Comparison of ENCODE assay signal across 25 mouse cellular contexts in the genomic region with DNA sequence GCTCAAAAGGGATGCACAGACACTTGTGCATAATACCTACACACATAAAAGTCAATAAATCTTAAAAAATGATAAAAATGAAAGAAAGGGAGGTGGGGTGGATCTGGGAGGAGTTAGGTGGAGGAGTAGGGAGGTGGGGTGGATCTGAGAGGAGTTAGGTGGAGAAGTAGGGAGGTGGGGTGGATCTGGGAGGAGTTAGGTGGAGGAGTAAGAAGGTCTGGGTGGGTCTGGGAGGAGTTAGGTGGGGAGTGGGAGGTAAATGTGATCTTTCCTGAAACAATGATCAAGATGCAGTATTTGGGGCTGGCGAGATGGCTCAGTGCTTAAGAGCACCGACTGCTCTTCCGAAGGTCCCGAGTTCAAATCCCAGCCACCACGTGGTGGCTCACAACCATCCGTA. TPM values are rescaled to one million over a fixed set of nuclear protein-coding genes. Genes with fewer than 3 reads are reported as not detected.
DNase-seq lines count a peak whose midpoint lies in the region; ATAC-seq and TF ChIP-seq lines count a peak whose summit lies in the region.
"Had no signal": no experiment of that assay in that cellular context is flagged by ENCODE, and none has a peak within 500 bp of the region (broad histone marks: within the 10 kb centered on the region; RNA-seq: fewer than 3 reads in every experiment).

No protein-coding gene starts in this region.

- no peak for TF ChIP-seq CTCF in E14TG2a.4 (conservative IDR thresholded peaks at IDR 0.05; ENCODE audit: low read length)
- no peak for TF ChIP-seq CTCF in hindbrain, postnatal 0 days (IDR thresholded peaks at IDR 0.05; ENCODE audit: low read depth)

- no peak overlapping the region for H3K4me3 ChIP-seq in forebrain, embryonic 12.5 days (replicated peaks)
- H3K4me3 ChIP-seq in forebrain, embryonic 11.5 days (ENCODE audit: low read depth, low read length), result no peak overlapping the region
- no peak overlapping the region for H3K4me3 ChIP-seq in hindbrain, embryonic 15.5 days
- no peak overlapping the region for H3K4me3 ChIP-seq in hindbrain, embryonic 12.5 days
- peak overlapping the region; percentile 71 for H3K4me3 ChIP-seq in E14TG2a.4 (replicated peaks; ENCODE audit: low read length)
- H3K4me3 ChIP-seq in hindbrain, postnatal 0 days (ENCODE audit: low read length), result no peak overlapping the region
- H3K4me3 ChIP-seq: embryonic facial prominence, embryonic 13.5 days; erythroblast, embryonic 14.5 days; layer of hippocampus, adult 2 months; liver, embryonic 12.5 days; stomach, embryonic 15.5 days had no signal

- peaks cover 25% of the 10 kb centered on the region for H3K4me1 ChIP-seq in forebrain, embryonic 12.5 days
- H3K4me1 ChIP-seq in forebrain, embryonic 11.5 days (replicated peaks; ENCODE audit: control insufficient read depth, insufficient read depth, low read length), result peaks cover 11% of the 10 kb centered on the region
- peaks cover 31% of the 10 kb centered on the region for H3K4me1 ChIP-seq in hindbrain, embryonic 15.5 days (replicated peaks)
- H3K4me1 ChIP-seq in hindbrain, embryonic 12.5 days, result peaks cover 19% of the 10 kb centered on the region
- H3K4me1 ChIP-seq in E14TG2a.4 (replicated peaks; ENCODE audit: low read depth, low read length), result peaks cover 68% of the 10 kb centered on the region
- peaks cover 10% of the 10 kb centered on the region for H3K4me1 ChIP-seq in hindbrain, postnatal 0 days (ENCODE audit: insufficient read depth, low read length)
- H3K4me1 ChIP-seq: stomach, embryonic 15.5 days had no signal

- H3K36me3 ChIP-seq in forebrain, embryonic 12.5 days (replicated peaks), result no peaks in the 10 kb centered on the region
- H3K36me3 ChIP-seq in forebrain, embryonic 11.5 days (ENCODE audit: control insufficient read depth, insufficient read depth, low read length), result no peaks in the 10 kb centered on the region
- H3K36me3 ChIP-seq in hindbrain, embryonic 15.5 days, result no peaks in the 10 kb centered on the region
- no peaks in the 10 kb centered on the region for H3K36me3 ChIP-seq in hindbrain, embryonic 12.5 days
- peaks cover 16% of the 10 kb centered on the region for H3K36me3 ChIP-seq in E14TG2a.4 (ENCODE audit: insufficient read depth, low read length)
- H3K36me3 ChIP-seq in hindbrain, postnatal 0 days (ENCODE audit: insufficient read depth, low read length), result no peaks in the 10 kb centered on the region
- H3K36me3 ChIP-seq: embryonic facial prominence, embryonic 13.5 days; liver, embryonic 12.5 days; stomach, embryonic 15.5 days had no signal

- no peak for ATAC-seq in forebrain, embryonic 12.5 days (ENCODE audit: low FRiP score)
- no peak for ATAC-seq in forebrain, embryonic 11.5 days (replicated peaks; ENCODE audit: low FRiP score)
- no peak for ATAC-seq in hindbrain, embryonic 15.5 days (ENCODE audit: low FRiP score, low read depth)
- no peak for ATAC-seq in hindbrain, embryonic 12.5 days (ENCODE audit: low FRiP score)
- no peak for ATAC-seq in hindbrain, postnatal 0 days

- 96% methylated on average over 6 of the region's 6 CpGs for WGBS in forebrain, embryonic 12.5 days
- WGBS in forebrain, embryonic 11.5 days, result 91% methylated on average over 6 of the region's 6 CpGs
- 96% methylated on average over 6 of the region's 6 CpGs for WGBS in hindbrain, embryonic 15.5 days
- WGBS in hindbrain, embryonic 12.5 days, result 92% methylated on average over 6 of the region's 6 CpGs
- WGBS in hindbrain, postnatal 0 days, result 90% methylated on average over 6 of the region's 6 CpGs

- H3K9ac ChIP-seq in forebrain, embryonic 12.5 days, result no peak overlapping the region
- H3K9ac ChIP-seq in forebrain, embryonic 11.5 days (ENCODE audit: low read length), result no peak overlapping the region
- no peak overlapping the region for H3K9ac ChIP-seq in hindbrain, embryonic 15.5 days
- no peak overlapping the region for H3K9ac ChIP-seq in hindbrain, embryonic 12.5 days
- no peak overlapping the region for H3K9ac ChIP-seq in hindbrain, postnatal 0 days (replicated peaks; ENCODE audit: low read length)
- H3K9ac ChIP-seq: embryonic facial prominence, embryonic 13.5 days; liver, embryonic 12.5 days; lung, embryonic 14.5 days; stomach, embryonic 15.5 days had no signal

- 0 out of 2 replicates have a peak overlapping the region, but pooled peaks have one; percentile 57 for H3K27ac ChIP-seq in forebrain, embryonic 12.5 days
- no peak overlapping the region; the same call in 1 of the 2 replicates for H3K27ac ChIP-seq in forebrain, embryonic 11.5 days (ENCODE audit: low read depth, low read length)
- no peak overlapping the region for H3K27ac ChIP-seq in hindbrain, embryonic 15.5 days (replicated peaks)
- H3K27ac ChIP-seq in hindbrain, embryonic 12.5 days, result no peak overlapping the region
- no peak overlapping the region for H3K27ac ChIP-seq in hindbrain, postnatal 0 days
- H3K27ac ChIP-seq: embryonic facial prominence, embryonic 13.5 days; layer of hippocampus, adult 2 months; stomach, embryonic 15.5 days had no signal

- H3K9me3 ChIP-seq in forebrain, embryonic 12.5 days, result no peaks in the 10 kb centered on the region
- no peaks in the 10 kb centered on the region for H3K9me3 ChIP-seq in forebrain, embryonic 11.5 days (ENCODE audit: control insufficient read depth, low read length)
- no peaks in the 10 kb centered on the region for H3K9me3 ChIP-seq in hindbrain, embryonic 15.5 days
- no peaks in the 10 kb centered on the region for H3K9me3 ChIP-seq in hindbrain, embryonic 12.5 days (replicated peaks)
- H3K9me3 ChIP-seq in E14TG2a.4 (ENCODE audit: low read length), result no peaks in the 10 kb centered on the region
- H3K9me3 ChIP-seq in hindbrain, postnatal 0 days (ENCODE audit: low read length), result no peaks in the 10 kb centered on the region
- H3K9me3 ChIP-seq: embryonic facial prominence, embryonic 13.5 days; liver, embryonic 12.5 days; stomach, embryonic 15.5 days had no signal

- no peak overlapping the region for H3K4me2 ChIP-seq in forebrain, embryonic 12.5 days
- H3K4me2 ChIP-seq in forebrain, embryonic 11.5 days (ENCODE audit: low read depth, low read length, severe bottlenecking), result no peak overlapping the region
- peak overlapping the region; percentile 47; the same call in 1 of the 2 replicates for H3K4me2 ChIP-seq in hindbrain, embryonic 15.5 days
- H3K4me2 ChIP-seq in hindbrain, embryonic 12.5 days (replicated peaks), result no peak overlapping the region
- 0 out of 2 replicates have a peak overlapping the region, but pooled peaks have one; percentile 10 for H3K4me2 ChIP-seq in hindbrain, postnatal 0 days (ENCODE audit: low read depth, low read length)
- H3K4me2 ChIP-seq: embryonic facial prominence, embryonic 13.5 days; liver, embryonic 12.5 days; lung, embryonic 14.5 days; stomach, embryonic 15.5 days had no signal

- DNase-seq in forebrain, embryonic 11.5 days (ENCODE audit: low spot score), result no peak
- no peak for DNase-seq in hindbrain, postnatal 0 days (ENCODE audit: low spot score)
- no peak for DNase-seq in retina, embryonic 14.5 days (ENCODE audit: low spot score)
- DNase-seq: adrenal gland, postnatal 10 days; cerebellum, adult 2 months; cerebellum, postnatal 25 days; embryo, embryonic 11 days; gastrocnemius, postnatal 36 days; kidney, postnatal 25 days; layer of hippocampus, postnatal 36 days; lung, embryonic 14.5 days; midbrain, embryonic 14.5 days; thymus, postnatal 25 days had no signal

- H3K27me3 ChIP-seq in forebrain, embryonic 12.5 days, result no peaks in the 10 kb centered on the region
- no peaks in the 10 kb centered on the region for H3K27me3 ChIP-seq in forebrain, embryonic 11.5 days (ENCODE audit: control insufficient read depth, insufficient read depth, low read length)
- no peaks in the 10 kb centered on the region for H3K27me3 ChIP-seq in hindbrain, embryonic 15.5 days
- H3K27me3 ChIP-seq in hindbrain, embryonic 12.5 days, result no peaks in the 10 kb centered on the region
- H3K27me3 ChIP-seq in E14TG2a.4 (ENCODE audit: insufficient read depth, low read length), result no peaks in the 10 kb centered on the region
- H3K27me3 ChIP-seq in hindbrain, postnatal 0 days (ENCODE audit: insufficient read depth, low read length), result no peaks in the 10 kb centered on the region
- H3K27me3 ChIP-seq: embryonic facial prominence, embryonic 13.5 days; stomach, embryonic 15.5 days had no signal

RNA-seq across cellular contexts. Expression of a gene that starts 16.3 kb away (rescaled TPM):
- 3,508 and 3,592 TPM in 2 replicates for polyA plus RNA-seq in forebrain, embryonic 12.5 days (2016; fragmentation: Nextera tagmentation; extraction: Ambion mirVana)
- 4,522 and 4,661 TPM in 2 replicates for polyA plus RNA-seq in forebrain, embryonic 11.5 days (2014; fragmentation: Nextera tagmentation; extraction: Ambion mirVana)
- 2,946 and 3,077 TPM in 2 replicates for polyA plus RNA-seq in hindbrain, embryonic 15.5 days (2015; fragmentation: Nextera tagmentation; extraction: Ambion mirVana)
- 3,262 and 3,359 TPM in 2 replicates for polyA plus RNA-seq in hindbrain, embryonic 12.5 days (2016; fragmentation: Nextera tagmentation; extraction: Ambion mirVana)
- 5,514 and 5,628 TPM in 2 replicates for total RNA-seq in hindbrain, postnatal 0 days (2014; rRNA removed)
- 2,472 and 2,549 TPM in 2 replicates for polyA plus RNA-seq in hindbrain, postnatal 0 days (2015; fragmentation: Nextera tagmentation; extraction: Ambion mirVana)

RNA-seq across cellular contexts. Expression of a gene that starts 56.6 kb away (rescaled TPM):
- 0.68 and 0.75 TPM in 2 replicates for polyA plus RNA-seq in forebrain, embryonic 12.5 days (2016; fragmentation: Nextera tagmentation; extraction: Ambion mirVana)
- 0.72 and 0.80 TPM in 2 replicates for polyA plus RNA-seq in forebrain, embryonic 11.5 days (2014; fragmentation: Nextera tagmentation; extraction: Ambion mirVana)
- polyA plus RNA-seq in hindbrain, embryonic 15.5 days (2015; fragmentation: Nextera tagmentation; extraction: Ambion mirVana), result 1.9 and 2.9 TPM in 2 replicates
- polyA plus RNA-seq in hindbrain, embryonic 12.5 days (2016; fragmentation: Nextera tagmentation; extraction: Ambion mirVana), result 0.84 and 1.3 TPM in 2 replicates
- 2.5 TPM in 1 of 2 replicates, not detected in the other for total RNA-seq in hindbrain, postnatal 0 days (2014; rRNA removed)
- 2.3 and 3.4 TPM in 2 replicates for polyA plus RNA-seq in hindbrain, postnatal 0 days (2015; fragmentation: Nextera tagmentation; extraction: Ambion mirVana)
- total RNA-seq: gastrocnemius, adult 18-20 months; gastrocnemius, postnatal 36 days; heart, adult 8-10 months; megakaryocyte, adult 5-6 weeks had no signal

RNA-seq across cellular contexts. Expression of a gene that starts 57.2 kb away (rescaled TPM):
- polyA plus RNA-seq in forebrain, embryonic 12.5 days (2016; fragmentation: Nextera tagmentation; extraction: Ambion mirVana), result 24.4 and 26.1 TPM in 2 replicates
- polyA plus RNA-seq in forebrain, embryonic 11.5 days (2014; fragmentation: Nextera tagmentation; extraction: Ambion mirVana), result 28.0 and 30.6 TPM in 2 replicates
- 28.6 and 30.5 TPM in 2 replicates for polyA plus RNA-seq in hindbrain, embryonic 15.5 days (2015; fragmentation: Nextera tagmentation; extraction: Ambion mirVana)
- polyA plus RNA-seq in hindbrain, embryonic 12.5 days (2016; fragmentation: Nextera tagmentation; extraction: Ambion mirVana), result 23.2 and 26.9 TPM in 2 replicates
- 25.7 and 36.3 TPM in 2 replicates for total RNA-seq in hindbrain, postnatal 0 days (2014; rRNA removed)
- polyA plus RNA-seq in hindbrain, postnatal 0 days (2015; fragmentation: Nextera tagmentation; extraction: Ambion mirVana), result 20.9 and 22.0 TPM in 2 replicates

Comparison
In these comparisons a context has a peak if more than half of its experiments do, and no peak if none do; other contexts are left out.
1. H3K4me2 ChIP-seq: peak in hindbrain, embryonic 15.5 days (single experiment) and hindbrain, postnatal 0 days (single experiment); none in forebrain, embryonic 12.5 days (single experiment), forebrain, embryonic 11.5 days (single experiment) and hindbrain, embryonic 12.5 days (single experiment).